Mouse (Mus musculus): ENCODE results near the gene Spcs2. TPM values are rescaled to one million over a fixed set of nuclear protein-coding genes. Genes with fewer than 3 reads are reported as not detected.

The Spcs2 gene
- polyA plus RNA-seq (2012; ENCODE audit: insufficient read depth, insufficient read length, low replicate concordance, missing spikeins) = not detected in 2 replicates

DNA sequence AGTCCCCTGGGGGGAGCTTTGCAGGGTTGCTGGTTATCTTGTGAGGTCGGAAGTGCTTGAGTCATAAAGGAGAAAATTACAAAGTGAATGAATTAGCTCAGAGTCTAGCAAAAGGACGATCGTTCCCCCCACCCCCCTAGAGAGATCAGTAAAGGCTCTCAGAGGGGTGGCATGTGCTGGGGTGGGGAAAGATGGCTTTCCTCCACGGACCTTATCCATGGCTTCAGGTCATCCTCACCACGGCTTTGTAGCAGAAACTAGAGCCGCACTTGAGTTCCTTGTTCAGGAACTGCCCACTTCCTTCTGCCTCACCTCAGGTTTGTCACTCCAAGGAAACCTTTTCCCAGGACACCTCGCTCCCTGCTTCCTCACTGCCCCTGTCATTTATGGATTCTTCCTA is at the start of gene Spcs2:
TSS of gene Spcs2 (minus strand) at position 101 of the 400 bp plus-strand sequence.
- WGBS = 57% methylated on average over 7 of the region's 7 CpGs
- Histone ChIP-seq H3K4me3 (ENCODE audit: insufficient read depth, low read depth, low read length) (no peak within 1 kb of the TSS), H3K27ac (ENCODE audit: insufficient read depth, low read depth, low read length) (peak within 1 kb of the TSS; percentile 49), H3K4me1 (ENCODE audit: control insufficient read depth, insufficient read depth, low read length) (peaks cover 14% of the 10 kb centered on the region)
- TF ChIP-seq POLR2A (IDR thresholded peaks at IDR 0.05; ENCODE audit: insufficient read depth, low read depth, low read length) = no peak
- TF ChIP-seq CTCF (IDR thresholded peaks at IDR 0.05; ENCODE audit: insufficient read depth, low read depth, low read length) = no peak

DNA sequence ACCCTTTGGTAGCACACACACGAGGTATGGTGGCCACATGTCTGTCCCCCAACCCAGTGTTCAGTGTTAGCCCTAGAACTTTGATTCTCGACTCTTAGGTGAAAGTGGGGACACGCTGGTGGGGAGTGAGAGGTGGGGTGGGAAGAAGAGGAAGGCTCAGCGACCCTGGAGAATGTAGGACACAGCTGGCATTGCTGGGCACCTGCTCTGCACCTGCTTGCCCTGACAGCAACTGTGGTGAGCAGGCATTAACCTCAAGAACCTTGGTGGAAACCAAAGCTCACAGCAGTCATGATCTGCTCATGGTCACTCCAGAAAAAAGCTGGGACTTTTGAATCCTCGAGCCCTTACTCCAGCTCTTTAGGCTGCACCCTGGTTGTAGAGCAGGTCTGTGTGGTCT is 47.8 kb upstream of the Spcs2 start:
- TF ChIP-seq POLR2A (IDR thresholded peaks at IDR 0.05; ENCODE audit: insufficient read depth, low read depth, low read length) (no peak), CTCF (IDR thresholded peaks at IDR 0.05; ENCODE audit: insufficient read depth, low read depth, low read length) (no peak)
- no peak overlapping the region for H3K4me3 ChIP-seq (ENCODE audit: insufficient read depth, low read depth, low read length)
- WGBS = 79% methylated on average over 5 of the region's 5 CpGs
- H3K27ac ChIP-seq (ENCODE audit: insufficient read depth, low read depth, low read length) = no peak overlapping the region
- peaks cover 8% of the 10 kb centered on the region for H3K4me1 ChIP-seq (ENCODE audit: control insufficient read depth, insufficient read depth, low read length)

DNA sequence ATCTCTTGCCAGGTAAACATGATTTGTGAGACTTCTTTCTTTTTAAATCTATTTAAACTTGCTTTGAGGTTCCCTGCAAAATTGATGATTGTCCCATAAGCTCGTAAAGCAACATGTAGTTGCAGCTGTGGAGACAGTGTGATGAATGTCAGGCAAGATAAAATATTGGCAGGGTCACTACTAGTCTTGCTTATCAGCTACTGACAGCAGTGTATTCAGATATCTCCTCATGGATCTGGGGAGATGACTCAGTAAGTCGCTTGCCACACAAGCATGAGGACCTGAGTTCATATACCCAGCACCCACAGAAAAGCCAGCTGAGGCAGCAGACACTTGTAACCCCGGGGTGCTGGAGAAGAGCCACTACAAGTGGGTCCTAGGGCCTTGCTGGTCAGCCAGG is 44.2 kb upstream of the Spcs2 start:
- H3K4me3 ChIP-seq (ENCODE audit: insufficient read depth, low read depth, low read length) = no peak overlapping the region
- TF ChIP-seq POLR2A (IDR thresholded peaks at IDR 0.05; ENCODE audit: insufficient read depth, low read depth, low read length) (no peak), CTCF (IDR thresholded peaks at IDR 0.05; ENCODE audit: insufficient read depth, low read depth, low read length) (no peak)
- H3K4me1 ChIP-seq (ENCODE audit: control insufficient read depth, insufficient read depth, low read length) = peaks cover 5% of the 10 kb centered on the region
- H3K27ac ChIP-seq (ENCODE audit: insufficient read depth, low read depth, low read length) = no peak overlapping the region
- 84% methylated on average over 3 of the region's 3 CpGs for WGBS

DNA sequence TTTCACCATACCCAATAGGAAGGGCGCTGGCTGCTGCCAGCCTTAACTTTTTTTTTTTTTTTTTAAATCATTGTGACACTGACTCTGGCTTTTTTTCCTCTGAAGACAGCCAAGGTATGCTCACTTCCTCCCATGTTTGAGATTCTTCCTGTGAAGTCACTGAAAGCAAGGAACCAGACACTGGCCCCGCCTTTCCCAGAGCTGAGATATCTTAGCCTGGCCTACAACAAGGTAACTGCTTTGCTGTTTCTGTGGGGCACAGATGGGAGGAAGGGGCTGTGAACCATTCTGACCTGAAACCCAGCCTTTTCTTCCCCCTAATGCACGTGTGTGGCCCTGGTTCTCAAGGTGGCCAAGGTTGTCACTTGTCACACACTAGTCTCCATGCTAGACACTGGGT is 43.1 kb upstream of the Spcs2 start:
- peaks cover 10% of the 10 kb centered on the region for H3K4me1 ChIP-seq (ENCODE audit: control insufficient read depth, insufficient read depth, low read length)
- no peak overlapping the region for H3K27ac ChIP-seq (ENCODE audit: insufficient read depth, low read depth, low read length)
- WGBS = 89% methylated on average over 3 of the region's 3 CpGs
- no peak overlapping the region for H3K4me3 ChIP-seq (ENCODE audit: insufficient read depth, low read depth, low read length)
- no peak for TF ChIP-seq CTCF (IDR thresholded peaks at IDR 0.05; ENCODE audit: insufficient read depth, low read depth, low read length)
- no peak for TF ChIP-seq POLR2A (IDR thresholded peaks at IDR 0.05; ENCODE audit: insufficient read depth, low read depth, low read length)

DNA sequence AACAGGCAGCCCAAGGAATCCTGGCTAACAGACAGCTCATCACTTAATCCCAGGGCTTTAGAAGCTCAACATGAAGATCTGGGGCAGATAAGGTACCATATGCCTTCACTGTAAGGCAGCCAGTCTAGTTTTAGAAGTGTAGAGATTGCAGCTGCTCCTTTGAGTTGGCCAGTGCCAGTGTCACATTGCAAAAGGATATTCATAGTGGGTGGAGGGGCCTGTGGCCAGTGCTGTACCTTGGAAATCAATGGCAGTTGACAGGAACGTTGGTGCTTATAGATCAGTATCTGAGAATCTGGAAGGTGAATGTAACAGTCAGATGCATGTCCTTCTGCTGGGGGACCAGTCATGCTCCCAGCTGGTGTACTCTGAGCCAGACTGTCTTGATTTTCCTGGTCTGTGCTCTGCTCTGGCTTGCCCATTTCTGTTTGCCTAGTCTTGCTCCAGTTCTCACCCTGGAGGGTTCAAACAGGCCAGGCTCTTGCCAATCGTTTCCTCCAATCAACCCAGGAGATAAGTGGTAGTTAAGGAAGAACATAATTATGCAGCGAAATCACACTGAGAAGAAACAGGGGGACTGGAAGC is 41.3 kb upstream of the Spcs2 start:
- Histone ChIP-seq H3K4me3 (ENCODE audit: insufficient read depth, low read depth, low read length) (no peak overlapping the region), H3K27ac (ENCODE audit: insufficient read depth, low read depth, low read length) (no peak overlapping the region), H3K4me1 (ENCODE audit: control insufficient read depth, insufficient read depth, low read length) (peaks cover 10% of the 10 kb centered on the region)
- WGBS = 33% methylated on average over 3 of the region's 3 CpGs
- TF ChIP-seq CTCF (IDR thresholded peaks at IDR 0.05; ENCODE audit: insufficient read depth, low read depth, low read length) (no peak), POLR2A (IDR thresholded peaks at IDR 0.05; ENCODE audit: insufficient read depth, low read depth, low read length) (no peak)

DNA sequence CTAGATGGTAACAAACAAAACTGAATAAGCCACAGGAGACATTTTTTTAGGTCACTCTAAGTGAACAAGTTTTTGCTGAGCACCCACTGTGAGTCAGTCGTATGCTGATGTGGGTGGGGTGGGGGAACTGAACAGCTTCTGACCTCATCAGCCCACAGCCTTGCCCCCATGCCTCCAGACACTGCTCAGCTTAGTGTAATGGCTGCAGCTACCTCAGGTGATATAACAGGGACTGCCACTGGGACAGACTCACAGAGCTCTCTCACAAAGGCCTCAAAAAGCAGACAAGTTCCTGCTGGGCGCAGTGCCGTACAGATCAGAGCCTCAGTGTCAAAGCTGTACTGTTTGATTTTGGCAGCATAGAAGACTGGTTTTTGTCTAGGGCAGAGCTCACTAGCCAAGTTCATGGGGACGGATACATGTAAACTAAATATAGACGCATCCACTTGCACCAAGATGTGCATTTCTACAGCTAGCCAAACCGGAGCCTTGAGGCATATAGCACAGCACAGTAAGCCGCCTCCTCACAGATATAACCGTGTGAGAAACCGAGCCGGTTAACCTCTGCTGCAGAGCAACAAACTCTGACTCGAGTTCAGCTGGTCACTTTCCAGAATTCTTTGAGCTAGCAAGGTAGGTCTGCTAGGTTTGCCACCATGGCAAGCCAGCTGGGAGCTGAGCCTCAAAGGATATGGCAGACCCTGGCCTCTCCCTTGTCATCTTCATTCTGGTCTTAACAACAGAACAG is 39.8 kb upstream of the Spcs2 start:
- TF ChIP-seq CTCF (IDR thresholded peaks at IDR 0.05; ENCODE audit: insufficient read depth, low read depth, low read length) (no peak), POLR2A (IDR thresholded peaks at IDR 0.05; ENCODE audit: insufficient read depth, low read depth, low read length) (no peak)
- Histone ChIP-seq H3K27ac (ENCODE audit: insufficient read depth, low read depth, low read length) (no peak overlapping the region), H3K4me3 (ENCODE audit: insufficient read depth, low read depth, low read length) (no peak overlapping the region), H3K4me1 (ENCODE audit: control insufficient read depth, insufficient read depth, low read length) (peaks cover 10% of the 10 kb centered on the region)
- 47% methylated on average over 11 of the region's 11 CpGs for WGBS

DNA sequence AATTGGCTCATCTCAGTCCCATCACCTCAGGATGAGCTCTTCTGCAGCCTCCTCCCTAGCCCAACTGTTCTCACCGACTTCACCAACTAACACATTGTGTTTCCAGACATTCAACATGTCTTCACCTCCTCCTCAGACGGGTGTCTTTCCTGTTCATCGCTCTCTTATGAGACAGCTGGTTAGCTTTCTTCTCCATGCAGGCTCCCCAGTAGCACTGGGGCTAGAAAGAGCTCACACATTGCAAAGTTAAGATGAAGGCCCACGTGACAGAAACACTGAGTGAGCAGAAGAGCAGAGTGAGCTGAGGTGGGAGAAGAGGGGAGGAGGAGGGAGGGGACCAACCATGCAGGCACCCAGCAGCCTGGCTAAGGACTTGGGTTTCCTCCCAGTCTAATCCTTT is 38.9 kb upstream of the Spcs2 start:
- no peak overlapping the region for H3K27ac ChIP-seq (ENCODE audit: insufficient read depth, low read depth, low read length)
- 82% methylated on average over 4 of the region's 4 CpGs for WGBS
- TF ChIP-seq CTCF (IDR thresholded peaks at IDR 0.05; ENCODE audit: insufficient read depth, low read depth, low read length) (no peak), POLR2A (IDR thresholded peaks at IDR 0.05; ENCODE audit: insufficient read depth, low read depth, low read length) (no peak)

DNA sequence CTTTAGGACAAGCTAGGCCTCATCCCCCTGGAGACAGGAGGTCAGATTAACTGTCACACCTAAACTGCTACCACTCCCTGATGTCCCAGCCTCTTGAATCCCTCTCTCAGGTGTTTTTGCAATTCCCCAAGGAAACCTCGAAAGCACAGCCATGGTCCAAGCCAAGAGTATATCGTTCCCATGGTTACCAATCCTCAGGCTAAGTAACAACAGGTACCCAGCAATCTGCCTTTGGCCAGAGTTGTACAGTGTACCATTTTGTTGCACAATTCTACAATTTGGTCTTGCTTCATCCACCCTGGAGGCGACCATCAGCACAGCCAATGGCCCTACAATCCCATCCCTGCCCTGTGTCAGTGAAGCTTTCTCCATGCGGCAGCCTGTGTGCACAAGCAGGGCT is 33.6 kb upstream of the Spcs2 start:
- Histone ChIP-seq H3K4me1 (ENCODE audit: control insufficient read depth, insufficient read depth, low read length) (peaks cover 4% of the 10 kb centered on the region; the same call in 1 of the 2 replicates), H3K4me3 (ENCODE audit: insufficient read depth, low read depth, low read length) (no peak overlapping the region), H3K27ac (ENCODE audit: insufficient read depth, low read depth, low read length) (no peak overlapping the region)
- WGBS = 95% methylated on average over 4 of the region's 4 CpGs
- TF ChIP-seq CTCF (IDR thresholded peaks at IDR 0.05; ENCODE audit: insufficient read depth, low read depth, low read length) (no peak), POLR2A (IDR thresholded peaks at IDR 0.05; ENCODE audit: insufficient read depth, low read depth, low read length) (no peak)

More for the DNA sequence above, 38.9 kb upstream of the Spcs2 start:
- Histone ChIP-seq H3K4me1 (ENCODE audit: control insufficient read depth, insufficient read depth, low read length) (peaks cover 10% of the 10 kb centered on the region), H3K4me3 (ENCODE audit: insufficient read depth, low read depth, low read length) (no peak overlapping the region)

DNA sequence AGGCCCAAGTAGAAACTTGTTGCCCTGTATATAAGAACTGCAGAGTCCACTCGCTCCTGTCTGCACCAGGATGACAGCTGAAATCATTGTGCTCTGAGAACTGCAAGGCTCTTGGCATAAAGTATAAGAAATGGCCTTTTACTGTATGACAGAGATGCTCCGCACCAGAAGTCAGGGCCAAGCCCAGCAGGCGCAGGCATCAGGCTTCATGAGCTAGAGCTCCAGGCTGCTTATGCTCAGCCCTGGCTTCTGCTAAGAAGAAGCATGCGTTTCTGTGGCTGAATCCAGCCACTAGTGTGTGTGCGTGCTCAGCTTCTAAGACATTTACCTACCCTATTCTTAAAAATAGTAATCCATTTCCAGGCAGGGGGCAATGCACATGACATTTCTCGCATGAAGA is 31.2 kb upstream of the Spcs2 start:
- H3K4me3 ChIP-seq (ENCODE audit: insufficient read depth, low read depth, low read length) = no peak overlapping the region
- 65% methylated on average over 6 of the region's 6 CpGs for WGBS
- H3K4me1 ChIP-seq (ENCODE audit: control insufficient read depth, insufficient read depth, low read length) = peaks cover 4% of the 10 kb centered on the region
- H3K27ac ChIP-seq (ENCODE audit: insufficient read depth, low read depth, low read length) = no peak overlapping the region
- TF ChIP-seq CTCF (IDR thresholded peaks at IDR 0.05; ENCODE audit: insufficient read depth, low read depth, low read length) (no peak), POLR2A (IDR thresholded peaks at IDR 0.05; ENCODE audit: insufficient read depth, low read depth, low read length) (no peak)
